Mouse (Mus musculus): ENCODE results near the gene Lrrc8c. TPM values are rescaled to one million over a fixed set of nuclear protein-coding genes. Genes with fewer than 3 reads are reported as not detected.

The Lrrc8c gene
- polyA plus RNA-seq, 2 experiments, result 6.5 to 18.0 TPM

- no peaks in the 10 kb centered on the region for H3K27me3 ChIP-seq (ENCODE audit: control insufficient read depth, insufficient read depth, low read length)
- H3K27ac ChIP-seq, result no peak overlapping the region
- 61% methylated on average over 4 of the region's 4 CpGs for WGBS (ENCODE audit: insufficient replicate concordance)
- TF ChIP-seq CTCF (IDR thresholded peaks at IDR 0.05; ENCODE audit: low read depth) (no peak), EP300 (IDR thresholded peaks at IDR 0.05; ENCODE audit: low read depth) (no peak)
- H3K4me1 ChIP-seq (replicated peaks; ENCODE audit: control insufficient read depth in 2 of 2, insufficient read depth in 2 of 2, low read length in 1 of 2), result peaks cover 0 to 6% of the 10 kb centered on the region in 2 experiments; a peak in 3 of 4 replicates
- DNase-seq (ENCODE audit: low read depth in 3 of 3, low spot score in 3 of 3) (no peak), ATAC-seq (ENCODE audit: insufficient read depth) (no peak)
- no peaks in the 10 kb centered on the region for H3K36me3 ChIP-seq (replicated peaks; ENCODE audit: control insufficient read depth, insufficient read depth, low read depth)
- no peaks in the 10 kb centered on the region for H3K9me3 ChIP-seq (ENCODE audit: control insufficient read depth, low read length)
- H3K4me3 ChIP-seq (ENCODE audit: insufficient read depth in 1 of 2, low read depth in 2 of 2, low read length in 2 of 2), result no peak overlapping the region
- no peak overlapping the region for H3K9ac ChIP-seq (replicated peaks)
- H3K4me2 ChIP-seq (ENCODE audit: low read depth), result no peak overlapping the region
These were observed 23.1 kb upstream of the Lrrc8c start for GRCm38 (mm10) chr5:105496133-105496532.

GRCm38 (mm10) chr5:105496586-105496985 lies 22.6 kb upstream of the Lrrc8c start:
- Histone ChIP-seq H3K9me3 (ENCODE audit: control insufficient read depth, low read length) (no peaks in the 10 kb centered on the region), H3K27ac (no peak overlapping the region), H3K4me3 (ENCODE audit: insufficient read depth in 1 of 2, low read depth in 2 of 2, low read length in 2 of 2) (no peak overlapping the region), H3K27me3 (ENCODE audit: control insufficient read depth, insufficient read depth, low read length) (no peaks in the 10 kb centered on the region), H3K9ac (replicated peaks) (no peak overlapping the region), H3K4me1 (replicated peaks; ENCODE audit: control insufficient read depth in 2 of 2, insufficient read depth in 2 of 2, low read length in 1 of 2) (peaks cover 0 to 6% of the 10 kb centered on the region in 2 experiments; a peak in 3 of 4 replicates), H3K36me3 (replicated peaks; ENCODE audit: control insufficient read depth, insufficient read depth, low read depth) (no peaks in the 10 kb centered on the region), H3K4me2 (ENCODE audit: low read depth) (no peak overlapping the region)
- no peak for TF ChIP-seq CTCF (IDR thresholded peaks at IDR 0.05; ENCODE audit: low read depth)
- DNase-seq (ENCODE audit: low read depth in 3 of 3, low spot score in 3 of 3) (no peak), ATAC-seq (ENCODE audit: insufficient read depth) (no peak)
- WGBS (ENCODE audit: insufficient replicate concordance), result 69% methylated on average over 7 of the region's 7 CpGs

- Histone ChIP-seq H3K9ac (replicated peaks) (no peak overlapping the region), H3K36me3 (replicated peaks; ENCODE audit: control insufficient read depth, insufficient read depth, low read depth) (no peaks in the 10 kb centered on the region), H3K4me3 (ENCODE audit: insufficient read depth in 1 of 2, low read depth in 2 of 2, low read length in 2 of 2) (no peak overlapping the region), H3K9me3 (ENCODE audit: control insufficient read depth, low read length) (no peaks in the 10 kb centered on the region; the same call in 1 of the 2 replicates), H3K27me3 (ENCODE audit: control insufficient read depth, insufficient read depth, low read length) (no peaks in the 10 kb centered on the region), H3K27ac (no peak overlapping the region), H3K4me1 (replicated peaks; ENCODE audit: control insufficient read depth in 2 of 2, insufficient read depth in 2 of 2, low read length in 1 of 2) (peaks cover 0 to 6% of the 10 kb centered on the region in 2 experiments; a peak in 3 of 4 replicates), H3K4me2 (ENCODE audit: low read depth) (no peak overlapping the region)
- ATAC-seq (ENCODE audit: insufficient read depth), result no peak
- TF ChIP-seq CTCF (IDR thresholded peaks at IDR 0.05; ENCODE audit: low read depth) (no peak), EP300 (IDR thresholded peaks at IDR 0.05; ENCODE audit: low read depth) (no peak)
- DNase-seq (ENCODE audit: low read depth in 3 of 3, low spot score in 3 of 3), result no peak
- WGBS (ENCODE audit: insufficient replicate concordance), result 56% methylated on average over 4 of the region's 4 CpGs
These were observed 20.7 kb upstream of the Lrrc8c start for GRCm38 (mm10) chr5:105498429-105499000.

- no peak for DNase-seq (ENCODE audit: low read depth in 3 of 3, low spot score in 3 of 3)
These were observed 19.8 kb upstream of the Lrrc8c start for GRCm38 (mm10) chr5:105499396-105499795.

GRCm38 (mm10) chr5:105500132-105501121 lies 18.8 kb upstream of the Lrrc8c start:
- 54% methylated on average over 12 of the region's 12 CpGs for WGBS (ENCODE audit: insufficient replicate concordance)
- TF ChIP-seq CTCF (IDR thresholded peaks at IDR 0.05; ENCODE audit: low read depth), result peak; percentile 36
- no peak for TF ChIP-seq EP300 (IDR thresholded peaks at IDR 0.05; ENCODE audit: low read depth)

More at GRCm38 (mm10) chr5:105499396-105499795, 19.8 kb upstream of the Lrrc8c start:
- Histone ChIP-seq H3K9ac (replicated peaks) (no peak overlapping the region), H3K4me1 (replicated peaks; ENCODE audit: control insufficient read depth in 2 of 2, insufficient read depth in 2 of 2, low read length in 1 of 2) (peaks cover 0 to 6% of the 10 kb centered on the region in 2 experiments; a peak in 3 of 4 replicates), H3K27ac (no peak overlapping the region), H3K27me3 (ENCODE audit: control insufficient read depth, insufficient read depth, low read length) (no peaks in the 10 kb centered on the region), H3K4me3 (ENCODE audit: insufficient read depth in 1 of 2, low read depth in 2 of 2, low read length in 2 of 2) (no peak overlapping the region), H3K4me2 (ENCODE audit: low read depth) (no peak overlapping the region), H3K36me3 (replicated peaks; ENCODE audit: control insufficient read depth, insufficient read depth, low read depth) (no peaks in the 10 kb centered on the region), H3K9me3 (ENCODE audit: control insufficient read depth, low read length) (no peaks in the 10 kb centered on the region; the same call in 1 of the 2 replicates)
- no peak for TF ChIP-seq CTCF (IDR thresholded peaks at IDR 0.05; ENCODE audit: low read depth)
- no peak; the same call in 1 of the 2 replicates for ATAC-seq (ENCODE audit: insufficient read depth)
- 33% methylated on average over 1 of the region's 1 CpGs for WGBS (ENCODE audit: insufficient replicate concordance)

More at GRCm38 (mm10) chr5:105500132-105501121, 18.8 kb upstream of the Lrrc8c start:
- DNase-seq (ENCODE audit: low read depth in 3 of 3, low spot score in 3 of 3), result no peak
- no peaks in the 10 kb centered on the region for H3K27me3 ChIP-seq (ENCODE audit: control insufficient read depth, insufficient read depth, low read length)
- no peaks in the 10 kb centered on the region for H3K36me3 ChIP-seq (replicated peaks; ENCODE audit: control insufficient read depth, insufficient read depth, low read depth)
- no peaks in the 10 kb centered on the region; the same call in 1 of the 2 replicates for H3K9me3 ChIP-seq (ENCODE audit: control insufficient read depth, low read length)
- no peak overlapping the region for H3K4me2 ChIP-seq (ENCODE audit: low read depth)
- peaks cover 0 to 3% of the 10 kb centered on the region in 2 experiments; a peak in 3 of 4 replicates for H3K4me1 ChIP-seq (replicated peaks; ENCODE audit: control insufficient read depth in 2 of 2, insufficient read depth in 2 of 2, low read length in 1 of 2)
- H3K4me3 ChIP-seq (ENCODE audit: insufficient read depth in 1 of 2, low read depth in 2 of 2, low read length in 2 of 2), result no peak overlapping the region
- ATAC-seq (ENCODE audit: insufficient read depth), result no peak
- H3K9ac ChIP-seq (replicated peaks), result no peak overlapping the region
- H3K27ac ChIP-seq, result no peak overlapping the region

Measured in liver, embryonic 14.5 days (tissue).